ENCODE assay signal across 7 mouse cellular contexts in the genomic region with DNA sequence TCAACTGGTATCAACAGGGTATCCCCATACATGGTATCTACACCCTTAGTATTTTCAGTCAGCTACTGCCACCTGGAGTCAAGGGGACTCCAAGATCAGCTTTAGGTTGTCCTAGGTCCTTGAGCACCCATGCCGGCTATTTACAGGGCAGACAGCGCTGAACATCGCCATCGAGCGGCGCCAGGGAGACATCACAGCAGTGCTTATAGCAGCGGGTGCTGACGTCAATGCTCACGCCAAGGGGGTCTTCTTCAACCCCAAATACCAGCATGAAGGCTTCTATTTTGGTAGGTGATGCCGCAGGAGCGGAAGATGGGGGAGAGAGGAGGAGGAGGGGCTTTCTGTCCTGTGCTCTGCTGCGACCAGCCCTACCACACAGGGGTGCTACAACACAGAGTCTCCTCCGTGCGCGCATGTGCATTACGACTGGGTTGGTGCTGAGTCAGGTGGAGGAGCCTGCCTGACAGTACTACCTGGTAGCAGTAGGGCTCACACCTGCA. TPM values are rescaled to one million over a fixed set of nuclear protein-coding genes. Genes with fewer than 3 reads are reported as not detected.
A peak's percentile ranks its signal among the peaks of the same experiment; 100 is the strongest.
DNase-seq lines count a peak whose midpoint lies in the region; ATAC-seq and TF ChIP-seq lines count a peak whose summit lies in the region.

No protein-coding gene starts in this region.

- H3K4me1 ChIP-seq in heart, adult 2 months (ENCODE audit: control insufficient read depth, insufficient read depth, low read length): peaks cover 6% of the 10 kb centered on the region; the same call in 1 of the 2 replicates
- H3K4me1 ChIP-seq in kidney, adult 2 months (ENCODE audit: control insufficient read depth, insufficient read depth, low read length): no peaks in the 10 kb centered on the region
- peaks cover 41% of the 10 kb centered on the region for H3K4me1 ChIP-seq in limb, embryonic 10.5 days
- no peaks in the 10 kb centered on the region for H3K4me1 ChIP-seq in midbrain, embryonic 13.5 days (replicated peaks)
- H3K4me1 ChIP-seq in stomach, embryonic 14.5 days (ENCODE audit: control insufficient read depth, insufficient read depth, low read length): peaks cover 16% of the 10 kb centered on the region

- H3K9ac ChIP-seq in heart, adult 2 months (ENCODE audit: low read depth, low read length): peak overlapping the region; percentile 59
- H3K9ac ChIP-seq in midbrain, embryonic 13.5 days (replicated peaks): peak overlapping the region; percentile 57
- no peak overlapping the region for H3K9ac ChIP-seq in stomach, embryonic 14.5 days (replicated peaks; ENCODE audit: low read depth, low read length)

- TF ChIP-seq CTCF in heart, adult 2 months (IDR thresholded peaks at IDR 0.05): peak; percentile 73
- peak; percentile 78 for TF ChIP-seq CTCF in kidney, adult 2 months (conservative IDR thresholded peaks at IDR 0.05; ENCODE audit: insufficient read depth, insufficient read length, low read depth, low read length)

- peak overlapping the region; percentile 54 for H3K4me2 ChIP-seq in midbrain, embryonic 13.5 days (replicated peaks)
- H3K4me2 ChIP-seq in stomach, embryonic 14.5 days (replicated peaks; ENCODE audit: low read depth, low read length): peak overlapping the region; percentile 43

- TF ChIP-seq POLR2A in heart, adult 2 months (IDR thresholded peaks at IDR 0.05; ENCODE audit: insufficient read depth, low read depth, low read length): no peak
- no peak for TF ChIP-seq POLR2A in kidney, adult 2 months (IDR thresholded peaks at IDR 0.05; ENCODE audit: low read depth, low read length)

- peak; percentile 70 for DNase-seq in adrenal gland, postnatal 14 days
- peak; percentile 54 for DNase-seq in embryo, embryonic 9.5 days (ENCODE audit: extremely low spot score)
- peak; percentile 52 to 53 for DNase-seq in heart, adult 2 months
- DNase-seq in kidney, adult 2 months: peak; percentile 72
- peak; percentile 59 for DNase-seq in limb, embryonic 10.5 days (ENCODE audit: low spot score)

- no peak for TF ChIP-seq EP300 in heart, adult 2 months (IDR thresholded peaks at IDR 0.05; ENCODE audit: insufficient read depth, low read depth, low read length)

- ATAC-seq in midbrain, embryonic 13.5 days: peak; percentile 94
- peak; percentile 74 for ATAC-seq in stomach, embryonic 14.5 days (ENCODE audit: insufficient number of reproducible peaks, insufficient read depth, low FRiP score, low read depth)

- H3K36me3 ChIP-seq in heart, adult 2 months (ENCODE audit: control insufficient read depth, insufficient read depth, low read length): no peaks in the 10 kb centered on the region
- H3K36me3 ChIP-seq in kidney, adult 2 months (ENCODE audit: control insufficient read depth, insufficient read depth, low read length): no peaks in the 10 kb centered on the region
- no peaks in the 10 kb centered on the region for H3K36me3 ChIP-seq in limb, embryonic 10.5 days
- no peaks in the 10 kb centered on the region for H3K36me3 ChIP-seq in midbrain, embryonic 13.5 days
- H3K36me3 ChIP-seq in stomach, embryonic 14.5 days (ENCODE audit: control insufficient read depth, insufficient read depth, low read length): no peaks in the 10 kb centered on the region

- WGBS in heart, adult 2 months: 3% methylated on average over 16 of the region's 16 CpGs
- 2% methylated on average over 16 of the region's 16 CpGs for WGBS in kidney, adult 2 months
- 4% methylated on average over 16 of the region's 16 CpGs for WGBS in limb, embryonic 10.5 days
- 4% methylated on average over 16 of the region's 16 CpGs for WGBS in midbrain, embryonic 13.5 days
- 5% methylated on average over 16 of the region's 16 CpGs for WGBS in stomach, embryonic 14.5 days

- intact Hi-C loops in heart, adult 2 months (cut with DNase I): loop anchor here (5.0 to 10.0 kb wide), 5 partner anchors 44 to 274 kb away; a partner anchor contains a TSS

- no peaks in the 10 kb centered on the region for H3K27me3 ChIP-seq in heart, adult 2 months (ENCODE audit: control insufficient read depth, insufficient read depth, low read length)
- no peaks in the 10 kb centered on the region for H3K27me3 ChIP-seq in kidney, adult 2 months (replicated peaks; ENCODE audit: control insufficient read depth, insufficient read depth, low read length)
- no peaks in the 10 kb centered on the region for H3K27me3 ChIP-seq in limb, embryonic 10.5 days (ENCODE audit: low read depth, poor library complexity, severe bottlenecking)
- H3K27me3 ChIP-seq in midbrain, embryonic 13.5 days: no peaks in the 10 kb centered on the region
- no peaks in the 10 kb centered on the region for H3K27me3 ChIP-seq in stomach, embryonic 14.5 days (ENCODE audit: control insufficient read depth, insufficient read depth, low read length)

- H3K79me2 ChIP-seq in heart, adult 2 months (replicated peaks; ENCODE audit: control insufficient read depth, insufficient read depth, low read length): no peaks in the 10 kb centered on the region

- no peaks in the 10 kb centered on the region for H3K9me3 ChIP-seq in limb, embryonic 10.5 days (replicated peaks)
- H3K9me3 ChIP-seq in midbrain, embryonic 13.5 days: no peaks in the 10 kb centered on the region
- H3K9me3 ChIP-seq in stomach, embryonic 14.5 days (ENCODE audit: control insufficient read depth, low read depth, low read length): no peaks in the 10 kb centered on the region

- H3K27ac ChIP-seq in heart, adult 2 months: no peak overlapping the region
- no peak overlapping the region for H3K27ac ChIP-seq in kidney, adult 2 months (ENCODE audit: insufficient read depth, low read depth, low read length)
- peak overlapping the region; percentile 17; the same call in 1 of the 2 replicates for H3K27ac ChIP-seq in limb, embryonic 10.5 days
- no peak overlapping the region for H3K27ac ChIP-seq in midbrain, embryonic 13.5 days
- no peak overlapping the region for H3K27ac ChIP-seq in stomach, embryonic 14.5 days (ENCODE audit: low read length)

- H3K4me3 ChIP-seq in heart, adult 2 months: peak overlapping the region; percentile 33
- H3K4me3 ChIP-seq in kidney, adult 2 months (ENCODE audit: insufficient read depth, low read depth, low read length): peak overlapping the region; percentile 35; the same call in 1 of the 2 replicates
- H3K4me3 ChIP-seq in limb, embryonic 10.5 days: peak overlapping the region; percentile 40
- peak overlapping the region; percentile 37 for H3K4me3 ChIP-seq in midbrain, embryonic 13.5 days (replicated peaks)
- H3K4me3 ChIP-seq in stomach, embryonic 14.5 days (ENCODE audit: low read depth, low read length): peak overlapping the region; percentile 22; the same call in 1 of the 2 replicates

RNA-seq across cellular contexts. Expression of a gene that starts 14.4 kb away (rescaled TPM):
- total RNA-seq in adrenal gland, postnatal 14 days (2021): 0.15 TPM in 2 replicates
- total RNA-seq in heart, adult 2 months (2021): under 1 TPM; 0.03 to 0.05 TPM
- 0.04 and 0.09 TPM in 2 replicates for polyA plus RNA-seq in heart, adult 2 months (2012; rRNA removed)
- polyA plus RNA-seq in kidney, adult 2 months (2012; rRNA removed): 0.05 TPM in 2 replicates
- 0.06 TPM in 1 of 2 replicates, not detected in the other for polyA plus RNA-seq in limb, embryonic 10.5 days (2016; fragmentation: Nextera tagmentation; extraction: Ambion mirVana)
- polyA plus RNA-seq in midbrain, embryonic 13.5 days (2015; fragmentation: Nextera tagmentation; extraction: Ambion mirVana): not detected in 2 replicates
- polyA plus RNA-seq in stomach, embryonic 14.5 days (2014; fragmentation: Nextera tagmentation; extraction: Ambion mirVana): 0.12 and 0.42 TPM in 2 replicates

RNA-seq across cellular contexts. Expression of a gene that starts 47.5 kb away (rescaled TPM):
- 0.15 TPM in 1 of 2 replicates, not detected in the other for total RNA-seq in adrenal gland, postnatal 14 days (2021)
- total RNA-seq in heart, adult 2 months (2021): under 1 TPM; 0.08 to 0.11 TPM
- 0.21 and 0.29 TPM in 2 replicates for polyA plus RNA-seq in heart, adult 2 months (2012; rRNA removed)
- polyA plus RNA-seq in kidney, adult 2 months (2012; rRNA removed): 0.16 and 0.18 TPM in 2 replicates
- 0.26 TPM in 1 of 2 replicates, not detected in the other for polyA plus RNA-seq in limb, embryonic 10.5 days (2016; fragmentation: Nextera tagmentation; extraction: Ambion mirVana)
- polyA plus RNA-seq in midbrain, embryonic 13.5 days (2015; fragmentation: Nextera tagmentation; extraction: Ambion mirVana): 0.18 and 0.22 TPM in 2 replicates
- polyA plus RNA-seq in stomach, embryonic 14.5 days (2014; fragmentation: Nextera tagmentation; extraction: Ambion mirVana): 0.13 TPM in 1 of 2 replicates, not detected in the other

RNA-seq across cellular contexts. Expression of a gene that starts 47.8 kb away (rescaled TPM):
- 27.6 and 38.0 TPM in 2 replicates for total RNA-seq in adrenal gland, postnatal 14 days (2021)
- total RNA-seq in heart, adult 2 months (2021): 1 to 10 TPM; 1.4 to 1.5 TPM
- 2.2 and 4.4 TPM in 2 replicates for polyA plus RNA-seq in heart, adult 2 months (2012; rRNA removed)
- 29.1 and 46.1 TPM in 2 replicates for polyA plus RNA-seq in kidney, adult 2 months (2012; rRNA removed)
- polyA plus RNA-seq in limb, embryonic 10.5 days (2016; fragmentation: Nextera tagmentation; extraction: Ambion mirVana): 0.10 TPM in 1 of 2 replicates, not detected in the other
- 0.36 and 0.40 TPM in 2 replicates for polyA plus RNA-seq in midbrain, embryonic 13.5 days (2015; fragmentation: Nextera tagmentation; extraction: Ambion mirVana)
- polyA plus RNA-seq in stomach, embryonic 14.5 days (2014; fragmentation: Nextera tagmentation; extraction: Ambion mirVana): 3.7 and 4.1 TPM in 2 replicates

RNA-seq across cellular contexts. Expression of a gene that starts 48.0 kb away (rescaled TPM):
- total RNA-seq in adrenal gland, postnatal 14 days (2021): not detected in 2 replicates
- total RNA-seq in heart, adult 2 months (2021): not detected
- 0.06 TPM in 1 of 2 replicates, not detected in the other for polyA plus RNA-seq in heart, adult 2 months (2012; rRNA removed)
- 0.03 TPM in 1 of 2 replicates, not detected in the other for polyA plus RNA-seq in kidney, adult 2 months (2012; rRNA removed)
- not detected in 2 replicates for polyA plus RNA-seq in limb, embryonic 10.5 days (2016; fragmentation: Nextera tagmentation; extraction: Ambion mirVana)
- not detected in 2 replicates for polyA plus RNA-seq in midbrain, embryonic 13.5 days (2015; fragmentation: Nextera tagmentation; extraction: Ambion mirVana)
- polyA plus RNA-seq in stomach, embryonic 14.5 days (2014; fragmentation: Nextera tagmentation; extraction: Ambion mirVana): not detected in 2 replicates

RNA-seq across cellular contexts. Expression of a gene that starts 48.0 kb away (rescaled TPM):
- total RNA-seq in adrenal gland, postnatal 14 days (2021): 2.0 and 3.0 TPM in 2 replicates
- not detected for total RNA-seq in heart, adult 2 months (2021)
- 0.08 and 0.15 TPM in 2 replicates for polyA plus RNA-seq in heart, adult 2 months (2012; rRNA removed)
- 0.16 TPM in 1 of 2 replicates, not detected in the other for polyA plus RNA-seq in kidney, adult 2 months (2012; rRNA removed)
- polyA plus RNA-seq in limb, embryonic 10.5 days (2016; fragmentation: Nextera tagmentation; extraction: Ambion mirVana): not detected in 2 replicates
- not detected in 2 replicates for polyA plus RNA-seq in midbrain, embryonic 13.5 days (2015; fragmentation: Nextera tagmentation; extraction: Ambion mirVana)
- polyA plus RNA-seq in stomach, embryonic 14.5 days (2014; fragmentation: Nextera tagmentation; extraction: Ambion mirVana): not detected in 2 replicates
